Mouse (Mus musculus): ENCODE results near the gene Ubap2.

Gene Ubap2

GRCm38 (mm10) chr4:41274980-41275850 lies at the start of gene Ubap2:
Gene Ubap2 (minus strand): TSS chr4:41275144.
- DNase-seq (ENCODE audit: low read depth), result peak; percentile 97

- DNase-seq (ENCODE audit: low read depth), result no peak
Measured at GRCm38 (mm10) chr4:41320971-41321370, 46.0 kb upstream of the Ubap2 start.

- DNase-seq (ENCODE audit: low read depth), result no peak
Measured at GRCm38 (mm10) chr4:41318267-41318666, 43.3 kb upstream of the Ubap2 start.

GRCm38 (mm10) chr4:41315173-41315572 lies 40.2 kb upstream of the Ubap2 start:
- no peak for DNase-seq (ENCODE audit: low read depth)

- DNase-seq (ENCODE audit: low read depth), result peak; percentile 85
Measured at GRCm38 (mm10) chr4:41314141-41315129, 39.5 kb upstream of the Ubap2 start, which contains the start of gene Dcaf12. Gene Dcaf12 (minus strand): TSS chr4:41314889.

GRCm38 (mm10) chr4:41313722-41314121 lies 38.8 kb upstream of the Ubap2 start:
- no peak for DNase-seq (ENCODE audit: low read depth)

GRCm38 (mm10) chr4:41310567-41311563 lies 35.9 kb upstream of the Ubap2 start:
- DNase-seq (ENCODE audit: low read depth), result no peak

- no peak for DNase-seq (ENCODE audit: low read depth)
Measured at GRCm38 (mm10) chr4:41307406-41307805, 32.5 kb upstream of the Ubap2 start.

- DNase-seq (ENCODE audit: low read depth), result no peak
Measured at GRCm38 (mm10) chr4:41304302-41304701, 29.4 kb upstream of the Ubap2 start.

- no peak for DNase-seq (ENCODE audit: low read depth)
Measured at GRCm38 (mm10) chr4:41303671-41304070, 28.7 kb upstream of the Ubap2 start.

GRCm38 (mm10) chr4:41298976-41299375 lies 24.0 kb upstream of the Ubap2 start:
- DNase-seq (ENCODE audit: low read depth), result no peak

GRCm38 (mm10) chr4:41295960-41296359 lies 21.0 kb upstream of the Ubap2 start:
- no peak for DNase-seq (ENCODE audit: low read depth)

- DNase-seq (ENCODE audit: low read depth), result no peak
Measured at GRCm38 (mm10) chr4:41295507-41295906, 20.6 kb upstream of the Ubap2 start.

GRCm38 (mm10) chr4:41293907-41294306 lies 19.0 kb upstream of the Ubap2 start:
- DNase-seq (ENCODE audit: low read depth), result no peak

GRCm38 (mm10) chr4:41289802-41290201 lies 14.9 kb upstream of the Ubap2 start:
- no peak for DNase-seq (ENCODE audit: low read depth)

GRCm38 (mm10) chr4:41286420-41286819 lies 11.5 kb upstream of the Ubap2 start:
- no peak for DNase-seq (ENCODE audit: low read depth)

GRCm38 (mm10) chr4:41284087-41284486 lies 9.1 kb upstream of the Ubap2 start:
- DNase-seq (ENCODE audit: low read depth), result no peak

GRCm38 (mm10) chr4:41275927-41276326 lies 983 bp upstream of the Ubap2 start:
- no peak for DNase-seq (ENCODE audit: low read depth)

GRCm38 (mm10) chr4:41274377-41274979 lies 466 bp downstream of the Ubap2 start:
- DNase-seq (ENCODE audit: low read depth), result no peak

- no peak for DNase-seq (ENCODE audit: low read depth)
Measured at GRCm38 (mm10) chr4:41268133-41268532, 6.8 kb downstream of the Ubap2 start.

GRCm38 (mm10) chr4:41266350-41266749 lies 8.6 kb downstream of the Ubap2 start:
- no peak for DNase-seq (ENCODE audit: low read depth)
